Mouse (Mus musculus) gastrocnemius, postnatal 25 days (tissue): ENCODE measurements around the gene Spata6. TPM values are rescaled to one million over a fixed set of nuclear protein-coding genes. Genes with fewer than 3 reads are reported as not detected.

ENCODE experiments used
- DNase-seq: peaks from one replicate; pipeline ENCODE4 v3.0.0; 2022
- long read RNA-seq, 2 experiments: library from polyadenylated mRNA; stranded (forward); transcript quantifications; one replicate each; pipeline ENCODE4 v2.0.0; 2021
- total RNA-seq, 2 experiments: library from RNA; stranded (reverse); gene quantifications; 1 replicate in 1 of 2; 2 replicates in 1 of 2; pipeline ENCODE4 v1.2.3; 2021

The Spata6 gene
- total RNA-seq: 1 to 10 TPM; 2.8 to 3.5 TPM
- long read RNA-seq, experiment 1, partial matches to known transcripts: 0 of 1 reads
- long read RNA-seq, experiment 1, other reads (novel, unspliced or antisense): 1 of 1 reads
- long read RNA-seq, experiment 2, partial matches to known transcripts: 1 of 3 reads
- long read RNA-seq, experiment 2, other reads (novel, unspliced or antisense): 2 of 3 reads

DNA sequence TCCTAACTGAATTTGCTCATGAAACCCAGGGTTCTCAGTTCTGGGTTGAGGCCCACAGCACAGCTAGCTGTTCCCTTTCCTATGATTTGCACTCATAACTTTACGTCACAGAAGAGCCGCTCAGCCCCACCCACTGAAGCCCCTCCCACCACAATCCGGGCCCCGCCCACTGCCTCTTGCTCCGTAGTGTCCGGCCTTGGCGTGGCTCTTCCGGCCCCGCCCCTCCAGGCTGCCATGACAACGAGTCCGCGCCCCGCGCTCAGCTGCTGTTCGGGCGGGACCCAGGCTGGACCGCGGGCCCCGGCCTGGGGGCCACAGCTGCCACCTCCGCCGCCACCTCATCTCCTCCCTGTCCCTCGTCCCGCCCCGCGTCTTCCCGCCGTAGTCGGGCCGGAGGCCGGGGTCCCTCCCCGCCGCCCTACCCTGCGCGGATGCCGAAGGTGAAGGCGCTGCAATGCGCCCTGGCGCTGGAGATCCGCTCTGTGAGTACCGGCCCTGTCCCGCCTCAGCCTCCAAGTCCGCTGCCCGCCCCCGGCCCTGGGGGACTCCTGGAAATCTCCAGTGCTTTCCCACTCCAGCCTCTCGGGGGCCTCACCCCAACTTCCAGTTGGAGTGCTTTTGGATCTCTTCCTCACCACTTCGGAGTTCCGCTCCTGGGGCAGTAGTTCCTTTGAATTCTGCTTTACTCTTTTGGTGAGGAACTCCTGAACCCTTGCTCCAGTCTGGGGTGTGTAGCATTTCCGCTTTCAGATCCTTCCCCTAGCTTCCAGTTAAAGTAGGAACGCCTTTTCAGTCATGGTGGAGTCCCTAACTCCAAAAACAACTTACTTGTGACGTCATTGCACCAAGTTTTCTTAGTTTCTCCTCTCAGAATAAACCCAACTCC lies at the start of gene Spata6:
Gene Spata6, plus strand, starts transcription at position 209 of the 886 bp plus-strand sequence.
- DNase-seq: peak; percentile 88

DNA sequence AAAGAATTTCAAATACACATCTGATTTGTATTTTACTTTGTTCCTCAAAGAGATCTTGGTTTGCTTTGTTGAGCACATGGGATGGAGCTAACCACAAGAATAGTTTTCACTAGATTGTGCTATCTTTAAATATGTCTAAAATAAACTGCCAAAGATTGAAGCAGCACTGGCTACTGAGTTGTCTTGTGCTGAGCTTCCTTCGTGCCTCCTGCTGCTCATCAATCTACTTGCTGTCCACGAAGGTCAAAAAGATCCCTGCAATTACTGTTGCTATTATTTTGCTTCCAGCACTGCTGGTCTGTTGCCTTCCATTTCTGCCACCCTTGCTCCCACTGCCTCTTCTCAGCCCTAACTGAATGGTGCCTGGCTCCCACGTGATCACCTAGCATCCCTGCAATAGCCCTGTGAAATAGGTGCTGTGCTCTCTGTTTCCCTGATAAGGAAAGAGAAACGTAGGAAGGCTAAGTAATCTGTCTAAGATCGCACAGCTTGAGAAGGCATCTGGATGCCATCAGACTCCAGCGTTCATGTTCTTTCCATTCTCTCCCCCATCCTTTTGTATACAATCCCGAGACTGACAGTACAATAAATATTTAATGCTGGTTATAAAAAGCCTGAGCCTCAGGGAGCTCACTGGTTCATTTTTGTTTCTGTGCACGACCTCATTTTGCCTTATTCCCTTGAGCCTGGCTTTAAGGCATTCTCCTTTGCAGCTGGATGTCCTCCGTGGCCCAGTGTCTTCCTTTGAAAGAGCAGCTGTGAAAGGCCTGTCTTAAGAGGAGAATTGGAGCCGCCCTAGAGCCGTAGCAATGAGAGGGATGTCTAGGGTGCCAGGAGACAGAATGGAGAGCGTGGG lies 49.0 kb upstream of the Spata6 start:
- no peak for DNase-seq

DNA sequence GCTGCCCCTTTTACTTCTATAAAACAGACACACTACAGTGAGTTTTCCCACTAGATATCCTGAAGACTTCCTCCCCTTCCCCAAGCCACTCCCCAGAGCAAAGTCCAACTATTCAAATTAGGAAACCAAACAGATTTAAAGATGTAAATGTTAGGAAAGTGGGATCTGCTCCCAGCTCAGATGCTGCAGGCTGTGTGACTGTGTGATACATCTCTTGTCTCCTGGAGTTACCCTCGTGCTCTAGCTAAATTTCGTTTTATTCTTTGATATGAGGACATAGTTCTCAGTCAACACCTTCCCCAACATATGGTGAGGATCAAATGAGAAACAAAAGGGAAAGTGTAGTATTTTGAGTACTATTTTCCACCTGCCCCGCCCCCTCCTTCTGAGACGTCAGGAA lies 48.3 kb upstream of the Spata6 start:
- no peak for DNase-seq

DNA sequence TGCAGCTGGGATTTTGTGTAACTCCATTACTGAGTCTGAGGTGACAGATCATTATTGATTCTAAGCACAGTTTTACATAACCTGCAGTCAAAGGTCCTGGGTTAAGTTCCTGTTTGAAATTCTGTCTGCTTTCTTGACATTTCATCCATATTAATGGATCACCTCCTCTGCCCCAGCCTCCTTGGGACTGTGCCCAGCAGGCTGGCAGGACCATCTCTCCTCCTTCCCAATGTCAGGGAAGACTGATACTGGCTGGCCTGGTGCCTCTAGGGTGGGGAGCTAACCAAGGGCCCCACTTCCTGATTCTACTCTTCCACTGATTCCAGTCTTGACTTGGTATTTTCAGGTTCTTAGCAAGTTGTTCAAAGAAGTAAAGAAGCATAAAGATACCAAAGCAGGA lies 45.9 kb upstream of the Spata6 start:
- DNase-seq: no peak

DNA sequence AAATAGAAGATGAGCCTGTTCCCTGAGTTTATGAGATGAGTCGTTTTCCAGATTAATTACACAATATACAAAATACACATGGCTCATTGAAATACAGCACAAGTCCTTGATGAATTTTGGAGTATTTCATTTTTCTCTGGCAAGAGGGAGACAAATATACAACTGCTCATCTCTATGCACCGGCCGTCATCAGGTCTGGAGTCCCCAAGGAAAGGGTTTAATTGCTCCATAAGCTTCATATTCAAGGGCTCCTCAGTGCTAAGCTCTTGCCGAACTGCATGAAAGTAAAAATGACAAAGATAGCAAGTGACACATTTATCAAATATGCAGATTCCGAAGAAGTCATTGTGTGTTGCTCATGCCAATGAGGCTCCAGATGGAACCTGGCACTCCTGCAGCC lies 37.9 kb upstream of the Spata6 start:
- DNase-seq: no peak

DNA sequence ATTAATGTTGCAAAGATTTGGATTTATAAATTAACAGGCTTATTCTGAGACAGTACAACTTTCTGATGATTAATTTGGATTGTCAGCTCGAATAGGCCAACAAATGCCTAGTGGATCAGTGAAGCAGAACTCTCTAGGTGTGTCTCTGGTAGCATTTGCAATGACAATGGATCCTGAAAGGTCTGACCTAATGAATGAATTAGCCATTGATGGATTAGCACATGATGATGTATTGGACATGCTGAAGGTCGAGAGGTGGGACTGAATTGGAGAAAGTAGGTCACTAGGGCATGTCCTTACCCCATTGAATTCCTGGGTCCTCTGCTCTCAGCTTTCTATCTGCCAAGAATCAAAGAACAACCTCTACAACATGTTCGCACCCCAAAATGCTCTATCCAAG lies 37.0 kb upstream of the Spata6 start:
- no peak for DNase-seq

DNA sequence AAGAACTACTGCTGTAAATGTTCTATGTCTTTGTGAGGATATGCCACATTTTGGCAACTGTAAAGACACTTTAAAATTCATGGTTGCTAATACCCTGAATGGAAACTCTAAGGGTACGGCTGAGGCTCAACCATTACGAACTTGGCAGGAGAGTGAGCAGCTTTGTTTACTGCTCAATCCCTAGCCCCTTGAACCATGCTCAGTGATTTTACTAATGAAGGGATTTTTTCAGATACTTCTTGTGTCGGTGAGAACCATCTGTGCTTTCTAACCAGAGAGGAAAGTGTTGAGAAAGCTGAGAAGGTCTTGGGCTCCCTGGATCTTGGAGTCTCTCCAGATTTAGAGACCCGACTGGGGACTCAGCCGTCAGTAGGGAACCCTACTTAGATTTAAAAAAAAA lies 35.9 kb upstream of the Spata6 start:
- DNase-seq: no peak

DNA sequence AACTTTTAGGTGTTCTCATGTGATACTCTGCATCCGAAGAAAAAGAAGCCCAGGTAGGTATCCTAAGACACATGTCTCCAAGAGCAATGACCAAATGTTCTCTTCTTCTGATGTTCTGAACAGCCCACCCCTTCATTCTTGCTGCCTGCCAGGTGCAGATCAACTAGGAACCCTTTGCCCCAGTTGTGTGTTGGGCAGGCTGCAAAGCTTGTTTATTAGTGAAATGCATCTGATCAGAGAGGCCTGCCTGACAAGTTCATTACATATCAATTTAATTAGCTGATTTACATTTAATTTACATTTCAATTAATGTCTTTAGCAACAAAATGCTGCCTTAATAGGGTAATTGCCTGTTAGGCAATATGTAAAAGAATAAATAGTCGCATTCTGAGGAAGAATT lies 33.8 kb upstream of the Spata6 start:
- no peak for DNase-seq

DNA sequence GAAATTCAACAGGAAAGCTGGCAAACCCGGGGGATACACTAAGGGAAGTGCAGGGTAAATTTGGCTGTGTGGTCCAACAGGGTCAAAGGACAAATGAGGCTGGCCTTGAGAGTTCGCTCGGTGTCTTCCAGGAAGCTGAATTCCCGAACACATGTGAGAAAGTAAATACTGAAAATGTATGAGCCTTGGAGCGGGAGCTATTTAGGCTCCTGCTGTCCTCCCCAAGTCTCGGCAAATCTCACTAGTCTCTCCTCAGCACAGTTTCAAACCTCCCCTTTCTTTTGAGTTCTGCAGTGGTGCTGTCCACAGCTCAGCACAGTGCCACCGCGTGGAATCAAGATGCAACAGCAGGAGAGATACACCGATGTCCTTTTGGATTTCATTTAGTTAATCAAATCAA lies 32.8 kb upstream of the Spata6 start:
- no peak for DNase-seq

DNA sequence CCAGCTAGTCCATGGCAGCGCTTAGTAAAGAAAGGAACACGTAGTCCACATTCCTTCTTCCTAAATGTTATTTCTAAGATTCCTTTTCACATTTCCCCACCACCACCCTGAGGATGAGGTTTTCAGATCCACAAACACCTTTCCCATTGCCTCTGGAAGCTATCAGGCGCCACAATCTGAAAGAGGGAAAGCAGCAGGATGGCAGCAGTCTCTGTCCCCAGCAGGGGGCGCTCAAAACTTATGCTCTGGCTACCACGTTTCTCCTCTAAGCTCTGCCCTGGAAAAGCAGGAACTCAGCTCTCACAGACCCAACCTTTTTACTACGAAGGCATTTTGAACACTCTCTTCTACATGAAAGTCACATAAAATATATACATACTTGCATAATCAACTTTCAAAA lies 32.2 kb upstream of the Spata6 start:
- peak; percentile 42 for DNase-seq

DNA sequence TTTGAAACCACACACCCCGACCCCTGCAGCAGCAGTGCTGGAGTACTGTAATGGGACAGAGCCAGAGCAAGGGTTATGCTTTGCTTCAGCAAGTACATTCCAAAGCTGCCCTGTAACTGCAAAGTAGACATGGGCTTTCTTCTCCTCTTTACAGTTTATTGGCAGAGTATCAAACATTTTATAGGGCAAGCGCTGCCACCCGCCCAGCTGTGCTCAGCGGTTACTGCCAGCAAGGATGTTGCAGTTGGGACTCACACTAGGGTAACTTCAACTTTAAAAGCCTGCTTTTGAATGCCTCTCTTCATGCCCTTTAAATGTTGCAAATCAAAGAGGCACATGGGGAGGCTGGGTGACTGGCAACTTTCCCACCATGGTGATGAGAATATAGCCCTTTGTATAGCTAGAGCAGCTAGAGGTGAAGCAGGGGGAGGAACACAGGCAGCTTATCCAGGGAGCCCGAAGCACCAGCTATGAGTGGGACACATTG lies 28.7 kb upstream of the Spata6 start:
- DNase-seq: no peak

DNA sequence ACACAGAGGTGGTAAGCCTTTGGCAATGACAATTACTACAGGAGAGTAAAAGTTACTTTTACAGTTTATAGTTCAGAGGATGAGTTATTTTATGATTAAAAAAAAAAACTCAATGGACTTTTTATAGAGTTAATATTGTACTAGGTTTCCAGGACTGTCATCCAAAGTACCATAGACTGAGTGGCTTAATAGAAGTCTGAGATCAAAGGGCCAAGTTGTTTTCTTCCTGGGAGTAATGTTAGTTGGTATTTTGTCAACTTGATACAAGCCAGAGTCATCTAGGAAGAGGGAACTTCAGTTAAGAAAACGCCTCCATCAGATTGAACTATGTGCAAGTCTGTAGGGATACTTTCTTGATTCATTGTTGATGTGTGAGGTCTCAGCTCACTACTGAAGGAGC lies 18.4 kb upstream of the Spata6 start:
- DNase-seq: no peak

DNA sequence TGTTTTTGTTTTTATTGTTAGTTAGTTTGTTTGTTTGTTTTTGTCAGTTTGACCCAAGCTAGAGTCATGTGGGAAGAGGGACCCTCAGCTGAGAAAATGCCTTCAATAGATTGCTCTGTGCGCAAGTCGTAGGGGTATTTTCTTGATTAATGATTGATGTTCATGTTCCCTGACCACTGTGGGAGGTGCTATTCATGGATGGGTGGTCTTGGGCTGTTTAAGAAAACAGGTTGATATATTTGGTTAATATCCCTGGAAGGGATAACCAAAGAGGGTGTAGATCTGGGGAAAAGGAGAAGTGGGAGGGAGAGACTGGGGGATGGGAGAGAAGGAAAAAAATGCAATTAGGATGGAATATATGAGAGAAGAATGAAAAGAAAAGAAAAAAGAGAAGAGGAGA lies 15.7 kb upstream of the Spata6 start:
- DNase-seq: no peak

DNA sequence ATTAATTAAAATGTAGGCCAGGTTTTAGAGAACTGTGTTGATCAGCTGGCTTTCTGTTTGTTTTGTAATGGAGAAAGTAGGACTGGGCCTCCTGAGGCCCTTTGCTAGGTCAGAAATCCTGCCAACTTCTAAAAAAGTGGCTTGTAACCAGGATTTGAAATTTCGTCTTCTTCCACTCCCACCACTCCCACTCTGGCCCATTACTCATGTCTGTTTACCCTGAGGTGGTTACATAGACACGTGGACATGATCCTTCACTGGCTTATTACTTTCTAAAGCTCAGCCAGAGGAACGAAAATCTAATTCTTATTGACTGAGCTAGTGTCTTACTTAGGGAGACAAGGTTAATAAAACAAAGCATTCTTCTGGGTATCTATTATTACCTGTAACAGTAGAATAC lies 14.8 kb upstream of the Spata6 start:
- DNase-seq: no peak

DNA sequence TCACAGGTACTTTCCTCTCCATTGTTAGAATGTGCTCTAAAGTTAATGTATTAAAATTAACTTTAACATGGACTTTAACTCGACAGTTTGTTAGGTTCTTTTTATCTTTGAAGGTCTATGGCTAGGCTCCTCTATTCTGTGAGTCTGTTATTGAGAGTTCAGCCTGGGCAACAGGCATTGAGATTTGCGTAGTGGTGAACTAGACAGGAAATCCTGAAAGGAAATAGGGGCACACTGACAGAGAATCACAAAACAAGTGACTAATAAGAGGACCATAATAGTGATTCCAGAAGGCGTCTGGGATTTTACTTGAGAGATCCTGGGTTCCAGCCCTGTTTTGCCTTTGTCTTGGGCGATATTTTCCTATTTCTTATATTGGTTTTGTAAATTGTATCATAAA lies 488 bp upstream of the Spata6 start:
- DNase-seq: no peak

DNA sequence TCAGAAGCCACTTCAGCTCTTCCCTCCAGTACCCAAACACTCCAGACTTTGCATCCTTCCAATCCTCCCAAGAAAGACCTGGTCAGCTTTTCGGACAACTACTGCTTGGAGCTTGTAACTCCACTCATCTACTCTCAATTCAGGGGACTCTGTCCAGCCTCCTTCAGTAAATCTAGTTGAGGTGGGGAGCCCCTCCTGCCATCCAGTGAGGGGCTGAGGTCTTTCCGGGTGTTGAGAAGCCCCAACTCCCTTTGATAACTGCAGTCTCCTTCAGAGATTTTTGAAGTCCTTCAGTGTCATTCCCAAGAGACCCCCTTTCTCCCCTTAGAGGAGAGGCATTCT lies 849 bp downstream of the Spata6 start:
- no peak for DNase-seq

DNA sequence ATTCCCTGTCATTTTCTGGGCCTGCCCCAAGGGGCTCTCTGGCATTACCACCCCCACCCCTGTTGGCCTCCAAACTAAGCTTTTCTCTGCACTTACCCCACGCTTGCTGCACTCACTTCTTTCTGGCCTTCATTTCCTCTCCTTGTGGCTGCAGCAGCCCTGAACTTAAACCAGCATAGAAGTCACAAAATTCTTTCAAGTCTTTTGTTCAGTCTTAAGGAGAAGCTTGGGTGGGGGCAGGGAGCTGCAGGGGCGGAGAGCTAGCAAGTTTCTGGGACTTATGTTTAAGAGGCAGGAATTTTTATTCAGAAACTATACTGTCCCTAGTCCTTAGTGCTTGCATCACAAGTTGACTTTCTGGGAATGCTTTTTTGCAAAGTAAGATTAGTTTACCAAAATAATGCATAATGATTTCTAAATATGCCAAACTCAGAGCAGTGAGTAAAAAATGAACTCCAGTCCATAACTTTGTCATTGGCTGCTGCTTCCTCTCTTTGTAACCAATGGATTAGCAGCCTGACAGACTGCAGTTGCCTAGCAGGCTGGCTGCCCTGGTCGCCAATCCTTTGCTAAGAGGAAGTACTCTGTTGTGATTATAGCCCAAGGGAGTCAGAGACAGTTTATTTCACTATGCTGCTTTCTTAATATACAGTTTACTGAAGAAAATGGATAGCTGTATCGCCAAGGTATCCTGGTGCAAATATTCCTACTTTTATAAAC lies 1.5 kb downstream of the Spata6 start:
- peak; percentile 13 for DNase-seq

DNA sequence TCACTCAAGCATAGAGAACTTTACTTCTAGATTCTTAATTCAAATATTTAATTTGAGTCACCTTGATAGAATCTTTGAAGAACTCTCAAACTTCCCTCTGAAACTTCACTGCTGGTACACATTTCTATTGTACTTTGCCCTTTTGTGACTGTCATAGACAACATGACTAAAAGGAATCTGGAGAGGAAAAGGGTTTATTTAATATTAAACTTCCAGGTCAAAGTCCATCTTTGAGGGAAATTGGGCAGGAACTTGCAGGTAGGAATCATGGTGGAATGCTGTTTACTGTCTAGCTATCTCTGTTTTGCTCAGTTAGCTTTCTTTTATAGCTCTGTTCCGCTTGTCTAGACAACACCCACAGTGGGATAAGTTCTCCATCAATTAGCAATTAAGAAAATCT lies 17.8 kb downstream of the Spata6 start:
- DNase-seq: no peak

DNA sequence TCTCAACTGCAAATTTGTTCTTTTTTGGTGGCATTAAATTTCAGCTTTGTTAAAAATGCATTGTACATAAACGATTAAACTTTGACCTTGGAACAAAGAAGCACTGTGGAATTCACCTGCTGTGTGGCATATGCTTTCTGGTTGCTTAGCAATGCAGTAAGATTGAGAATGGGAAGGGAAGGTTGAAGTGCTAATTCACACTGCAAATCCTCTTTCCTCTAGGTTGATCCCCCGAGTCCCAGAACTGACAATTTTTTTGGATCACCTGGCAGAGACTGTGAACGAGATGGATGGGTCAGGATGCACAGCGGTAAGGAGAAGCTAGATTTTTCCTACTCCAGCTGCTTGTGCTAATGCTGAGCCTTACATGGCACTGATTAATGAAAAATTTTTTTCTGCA lies 60.7 kb downstream of the Spata6 start:
- DNase-seq: no peak

DNA sequence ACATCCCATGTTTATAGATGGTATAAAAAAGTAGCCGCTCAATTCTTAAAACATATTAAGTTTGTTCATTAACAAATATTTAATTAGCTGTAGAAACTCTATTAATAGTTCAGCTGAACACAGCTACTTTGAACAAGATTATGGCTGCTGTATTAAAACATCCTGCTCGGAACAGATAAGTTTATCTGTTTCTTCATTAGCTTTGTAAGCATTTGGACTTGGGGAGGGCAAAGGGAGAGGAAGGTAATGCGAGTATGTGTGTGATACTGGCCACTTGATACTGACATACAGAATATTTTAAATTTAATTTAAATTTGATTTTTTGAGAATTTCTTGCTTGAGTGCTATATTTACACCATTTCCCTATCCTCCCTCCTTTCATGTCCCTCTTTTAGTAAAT lies 80.1 kb downstream of the Spata6 start:
- DNase-seq: no peak

DNA sequence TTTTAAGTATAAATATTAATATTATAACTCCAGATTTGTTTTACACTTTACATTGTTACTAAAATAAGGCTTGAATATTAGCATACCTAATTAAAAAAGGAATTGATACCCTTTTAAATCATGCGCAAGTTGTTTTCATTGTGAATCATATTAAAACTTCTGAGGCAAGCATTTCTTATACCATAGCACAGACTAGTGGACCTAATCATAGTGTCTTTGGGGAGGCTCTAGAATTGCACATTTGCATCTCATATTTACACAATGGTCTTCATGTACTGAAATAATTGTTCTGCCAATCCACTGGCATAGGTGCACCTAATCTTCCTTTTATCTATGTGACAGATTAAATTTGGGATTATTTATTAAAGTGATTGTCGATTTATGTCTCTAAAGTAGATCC lies 83.4 kb downstream of the Spata6 start:
- DNase-seq: no peak

DNA sequence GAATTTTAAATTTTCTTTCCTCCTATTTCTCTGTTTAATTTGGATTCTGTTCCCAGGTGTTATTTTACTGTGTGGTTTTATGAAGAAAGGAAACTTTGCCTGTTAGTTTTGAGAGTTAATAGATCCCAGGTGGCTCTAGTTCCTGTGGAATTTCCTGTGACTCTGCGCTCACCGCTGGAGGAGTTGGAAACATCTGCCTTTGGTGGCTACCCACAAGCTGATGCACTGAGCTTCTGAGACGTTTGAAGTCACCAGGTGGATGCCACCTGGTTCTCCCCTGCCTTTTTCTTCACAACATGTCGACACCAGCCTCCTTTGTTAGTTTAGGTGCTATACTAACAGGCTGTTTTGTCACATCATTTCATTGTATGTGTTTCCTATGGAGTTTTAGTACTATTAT lies 97.7 kb downstream of the Spata6 start:
- no peak for DNase-seq
